Mouse (Mus musculus) cerebellum, postnatal 4 days (tissue): ENCODE results near the gene Tmc6.
"Not testable (repeated sequence)": the region's sequence is repeated elsewhere in the genome, so short reads cannot be mapped to it uniquely, and the experiment has no call there.

Experiments
- DNase-seq, 2 experiments: peaks; one replicate each; pipeline ENCODE4 v3.0.0; 2022; ENCODE audit warnings: low spot score in 2 of 2, mixed read lengths in 1 of 2

The Tmc6 gene

DNA sequence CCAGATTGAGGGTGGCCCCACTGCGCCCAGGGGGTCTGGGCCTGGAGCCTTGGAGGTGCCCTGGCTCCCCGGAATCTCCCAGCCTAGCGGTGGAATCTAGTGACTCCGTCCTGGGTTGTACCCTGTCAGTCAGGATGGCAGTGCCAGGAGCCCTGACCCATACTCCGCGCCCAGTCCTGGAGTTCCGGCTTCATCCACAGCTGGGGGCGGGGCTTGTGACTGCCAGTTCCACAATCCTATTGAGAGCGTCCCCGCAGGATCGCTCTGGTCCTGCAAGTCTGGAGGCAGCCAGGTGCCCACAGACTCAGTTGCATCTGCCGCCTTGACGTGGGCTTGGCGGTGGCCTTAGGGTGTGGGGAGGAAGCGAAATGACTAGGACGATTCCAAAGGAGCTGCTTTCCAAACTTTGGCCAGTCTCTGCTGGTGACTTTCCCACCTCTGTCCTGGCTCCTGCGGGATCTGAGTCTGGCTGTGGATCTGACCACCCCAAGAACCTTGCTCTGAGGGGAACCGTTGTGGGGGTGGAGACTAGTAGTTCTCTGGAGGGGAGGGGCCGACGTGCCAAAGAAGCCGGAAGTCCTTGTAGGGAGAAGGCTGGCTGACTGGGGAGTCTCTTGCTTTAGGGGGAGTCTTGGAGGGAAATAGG lies 28.5 kb upstream of the Tmc6 start:
- DNase-seq: peak; percentile 59 to 70

DNA sequence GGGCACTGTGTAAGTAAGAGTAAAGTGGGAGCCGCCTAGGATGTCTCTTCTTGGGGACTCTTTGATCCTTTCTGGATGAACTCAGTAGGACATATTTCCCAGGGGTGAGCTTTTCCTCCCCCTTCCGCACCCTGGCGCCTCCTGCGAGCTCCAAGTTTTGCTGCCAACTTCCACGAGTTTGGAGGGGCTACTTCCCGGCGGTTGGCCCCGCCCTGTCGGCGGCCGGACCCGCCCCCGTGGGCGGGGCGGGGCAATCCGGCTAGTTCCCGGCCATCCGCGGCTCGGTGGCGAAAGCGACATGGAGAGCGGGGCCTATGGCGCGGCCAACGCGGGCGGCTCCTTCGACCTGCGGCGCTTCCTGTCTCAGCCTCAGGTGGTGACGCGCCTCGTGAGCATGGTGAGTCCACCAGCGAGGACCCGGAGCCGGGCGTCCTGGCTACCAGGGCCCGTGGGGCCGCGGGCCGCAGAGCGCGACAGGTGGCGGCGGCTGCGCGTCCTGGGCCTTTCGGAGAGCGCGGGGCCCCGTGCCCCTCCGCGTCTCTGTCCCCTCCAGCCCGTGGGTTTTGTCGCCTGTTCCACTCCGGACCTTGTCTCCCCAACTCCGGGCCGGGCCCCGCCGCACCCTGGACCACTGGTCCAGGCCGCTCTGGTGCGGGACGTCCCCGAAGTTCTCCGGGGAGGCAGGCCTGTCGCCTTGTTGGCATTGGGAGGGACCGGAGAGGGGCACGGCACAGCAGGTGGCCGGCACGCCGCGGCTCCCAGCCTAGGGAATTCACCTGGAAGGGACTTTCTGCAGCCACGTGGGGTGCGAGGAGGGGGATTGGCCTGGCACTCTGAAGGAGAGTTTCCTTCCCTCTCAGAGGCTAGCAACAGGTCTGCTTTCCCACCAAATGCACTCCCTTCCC lies 27.7 kb upstream of the Tmc6 start, which contains the start of the genes Gm20708 and Syngr2:
Gene Gm20708 (plus strand): TSS at position 262 of the 905 bp plus-strand sequence.
Gene Syngr2 (plus strand): TSS at position 262 of the 905 bp plus-strand sequence.
- DNase-seq: peak in 1 of 2 experiments; percentile 57

DNA sequence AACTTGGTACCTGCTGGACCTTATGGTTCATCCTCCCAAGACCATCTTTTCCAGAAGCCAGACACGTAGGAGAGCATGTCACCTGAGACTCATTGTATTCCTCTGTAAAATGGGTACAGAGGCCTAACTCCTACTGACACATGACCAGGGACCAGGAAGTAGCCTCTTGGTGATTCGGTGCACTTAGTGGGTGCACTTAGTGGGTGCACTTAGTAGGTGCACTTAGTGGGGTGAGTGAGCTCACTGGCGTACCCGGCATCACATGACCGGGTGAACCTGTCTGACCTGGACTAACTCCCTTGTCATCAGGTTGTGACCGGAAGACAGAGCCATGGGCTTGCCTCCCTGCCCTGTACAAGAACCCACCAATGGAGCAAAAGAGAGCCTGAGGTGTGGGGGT lies 24.8 kb upstream of the Tmc6 start:
- DNase-seq: no peak

DNA sequence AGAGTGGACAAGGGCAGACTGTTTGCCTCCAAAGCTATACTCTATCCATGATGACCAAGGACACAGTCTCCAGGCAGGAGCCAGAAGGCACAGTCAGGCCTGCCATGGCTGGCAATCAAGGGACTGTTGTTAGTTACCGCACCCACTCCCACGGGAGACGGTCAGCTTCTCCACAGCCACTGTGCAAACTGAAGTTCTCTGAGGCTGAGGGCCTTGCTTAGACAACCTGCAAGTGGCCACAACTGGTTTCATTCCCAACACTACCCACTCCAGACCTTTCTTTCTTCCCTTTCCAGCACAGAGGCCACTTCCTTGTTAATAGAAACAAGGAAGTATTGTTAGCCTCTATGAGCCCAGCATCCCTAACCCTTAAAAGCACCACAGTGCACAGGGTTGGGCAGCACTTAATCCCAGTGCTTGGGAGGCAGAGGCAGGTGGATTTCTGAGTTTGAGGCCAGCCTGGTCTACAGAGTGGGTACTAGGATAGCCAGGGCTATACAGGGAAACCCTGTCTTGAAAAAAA lies 21.2 kb upstream of the Tmc6 start:
- no peak for DNase-seq

DNA sequence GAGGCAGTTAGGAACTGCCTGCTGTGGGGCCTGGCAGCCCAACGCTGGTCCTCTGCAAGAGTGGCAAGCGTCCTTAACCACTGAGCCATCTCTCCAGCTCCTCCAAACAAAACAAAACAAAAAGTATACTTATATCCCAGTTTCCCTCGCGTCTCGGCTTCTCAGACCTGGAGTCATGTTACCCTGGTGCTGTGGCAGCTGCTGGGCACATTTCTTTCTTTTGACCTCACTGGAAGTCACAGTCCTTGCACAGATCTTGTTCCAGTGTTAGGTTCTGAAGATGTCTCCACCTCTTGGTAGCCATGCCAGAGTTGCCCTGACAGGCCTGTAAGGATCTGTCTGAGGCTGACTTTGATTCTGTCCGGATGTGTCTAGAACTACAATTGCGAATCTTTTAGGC lies 19.7 kb upstream of the Tmc6 start:
- DNase-seq: no peak

DNA sequence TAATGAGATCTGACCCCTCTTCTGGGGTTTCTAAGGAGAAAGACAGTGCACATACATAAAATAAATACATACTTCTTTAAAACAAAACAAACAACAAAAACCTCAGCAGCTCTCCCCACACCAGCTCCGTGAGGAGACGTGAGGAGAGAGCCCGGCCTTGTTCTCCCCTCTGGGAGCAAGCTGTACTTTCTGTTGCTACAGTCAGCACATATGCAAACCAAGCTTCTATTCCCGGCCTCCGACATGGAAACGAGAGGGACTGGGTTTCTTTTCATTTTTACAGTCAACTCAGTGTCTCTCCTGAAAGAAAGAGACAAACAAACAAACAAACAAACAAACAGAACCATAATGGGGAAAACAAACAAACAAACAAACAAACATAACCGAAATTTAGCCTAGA lies 18.0 kb upstream of the Tmc6 start:
- no peak for DNase-seq

DNA sequence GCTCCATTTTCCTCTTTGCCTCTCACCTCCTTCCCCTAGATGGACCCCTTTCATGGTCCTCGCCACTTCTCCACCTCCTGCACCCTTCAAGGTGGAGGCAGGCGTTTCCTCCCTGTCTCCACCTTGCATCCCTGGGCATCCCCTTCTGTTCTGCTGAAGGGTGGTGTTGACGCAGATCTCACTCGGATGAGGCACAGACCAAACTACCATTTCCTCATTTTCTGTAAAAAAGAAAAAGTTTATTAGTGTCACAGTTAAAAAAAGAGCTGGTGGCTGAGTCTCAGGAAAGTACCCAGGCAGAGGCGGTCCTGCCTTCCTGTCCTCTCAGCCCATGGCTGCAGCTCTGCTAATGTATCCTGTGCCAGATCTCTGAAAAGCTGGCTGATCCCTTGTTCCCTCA lies 17.2 kb upstream of the Tmc6 start:
- no peak for DNase-seq

DNA sequence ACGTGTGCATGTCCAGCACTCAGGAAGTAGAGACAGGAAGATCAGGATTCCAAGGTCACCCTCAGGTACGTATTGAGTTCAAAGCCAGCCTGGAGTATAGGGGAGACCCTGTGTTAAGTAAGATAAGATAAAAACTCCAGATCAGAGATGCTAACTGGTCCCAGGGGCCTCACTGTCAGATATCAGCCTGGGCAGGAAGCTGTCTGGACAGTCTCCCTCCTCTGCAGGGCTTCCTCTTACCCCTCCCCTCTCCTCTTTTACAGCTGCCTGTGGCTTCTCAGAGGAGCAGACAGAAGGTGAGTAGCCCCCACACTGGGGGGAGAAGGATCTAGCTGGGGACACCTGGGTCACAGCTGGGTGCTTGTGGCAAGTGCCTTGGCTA lies 16.2 kb upstream of the Tmc6 start:
- no peak for DNase-seq

DNA sequence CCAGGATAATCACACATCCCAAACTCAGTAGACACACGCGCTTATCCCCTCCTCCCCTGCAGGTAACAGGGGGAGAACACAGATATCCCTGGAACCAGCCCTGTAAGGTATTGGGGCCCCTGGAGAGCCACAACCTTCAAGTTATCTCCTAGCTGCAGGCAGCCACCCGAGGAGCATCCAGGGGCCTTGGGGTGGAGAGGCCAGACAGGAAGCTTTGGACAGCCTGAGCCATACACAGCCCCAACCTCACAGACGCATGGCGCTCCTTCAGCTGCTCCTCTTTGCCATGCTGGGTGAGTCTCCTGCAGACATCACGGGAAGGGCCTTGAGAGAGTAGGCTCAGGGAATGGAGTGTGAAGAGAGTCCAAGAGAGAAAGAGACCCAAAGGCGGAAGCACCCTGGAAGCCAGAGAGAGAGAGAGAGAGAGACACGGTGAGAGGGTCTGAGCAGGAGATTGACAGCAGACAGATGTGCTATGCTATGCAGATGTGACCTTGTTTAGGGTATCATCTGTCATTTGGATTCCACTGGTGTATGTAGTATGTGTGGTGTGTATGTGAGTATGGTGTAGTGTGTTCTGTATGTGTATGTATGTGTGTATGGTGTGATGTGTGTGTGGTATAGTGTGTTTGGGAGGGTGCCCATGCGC lies 15.6 kb upstream of the Tmc6 start, which contains the start of gene 6030468B19Rik:
Gene 6030468B19Rik (plus strand): TSS at position 150 of the 649 bp plus-strand sequence.
- DNase-seq: no peak

DNA sequence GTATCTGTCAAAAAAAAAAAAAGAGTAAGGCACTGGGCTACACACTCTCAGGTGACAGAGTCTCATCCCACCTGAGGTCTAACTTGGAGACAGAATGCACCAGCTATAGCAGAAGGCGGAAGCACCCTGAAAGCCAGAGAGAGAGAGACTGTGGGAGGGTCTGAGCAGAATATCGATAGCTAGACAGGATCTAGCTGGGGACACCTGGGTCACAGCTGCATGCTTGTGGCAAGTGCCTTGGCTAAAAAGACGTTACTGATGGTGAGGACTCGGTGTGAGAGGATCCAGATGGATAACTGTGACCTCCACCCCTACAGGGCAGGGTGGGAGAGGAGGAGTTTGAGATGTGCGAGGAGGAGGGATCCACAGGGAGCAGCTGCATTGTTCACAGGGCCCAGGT lies 15.0 kb upstream of the Tmc6 start:
- DNase-seq: no peak

DNA sequence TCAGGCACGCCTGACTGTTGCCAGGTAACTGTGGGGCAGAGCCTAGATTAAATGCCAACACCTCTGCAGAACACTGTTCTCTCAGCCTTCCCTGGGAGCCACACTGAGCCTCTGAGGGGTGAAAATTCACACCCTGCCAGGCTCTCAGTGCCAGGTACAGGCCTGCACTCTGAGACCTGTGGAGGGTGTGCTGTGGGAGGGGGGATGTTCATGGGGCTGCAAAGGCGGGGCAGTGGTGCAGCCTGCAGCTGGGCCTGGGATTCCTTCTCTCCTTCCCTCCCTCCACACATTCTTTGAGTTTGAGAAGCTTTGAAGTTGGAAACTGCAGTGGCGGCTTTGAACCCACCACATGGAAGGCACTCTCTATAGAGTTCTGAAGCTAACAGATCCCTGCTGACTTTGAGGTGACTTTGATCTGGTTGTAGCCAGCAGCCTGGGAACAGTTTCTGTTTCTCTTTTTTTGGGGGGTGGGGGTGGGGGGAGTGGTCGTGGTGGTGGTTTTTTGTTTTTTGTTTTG lies 12.1 kb upstream of the Tmc6 start:
- DNase-seq: no peak

DNA sequence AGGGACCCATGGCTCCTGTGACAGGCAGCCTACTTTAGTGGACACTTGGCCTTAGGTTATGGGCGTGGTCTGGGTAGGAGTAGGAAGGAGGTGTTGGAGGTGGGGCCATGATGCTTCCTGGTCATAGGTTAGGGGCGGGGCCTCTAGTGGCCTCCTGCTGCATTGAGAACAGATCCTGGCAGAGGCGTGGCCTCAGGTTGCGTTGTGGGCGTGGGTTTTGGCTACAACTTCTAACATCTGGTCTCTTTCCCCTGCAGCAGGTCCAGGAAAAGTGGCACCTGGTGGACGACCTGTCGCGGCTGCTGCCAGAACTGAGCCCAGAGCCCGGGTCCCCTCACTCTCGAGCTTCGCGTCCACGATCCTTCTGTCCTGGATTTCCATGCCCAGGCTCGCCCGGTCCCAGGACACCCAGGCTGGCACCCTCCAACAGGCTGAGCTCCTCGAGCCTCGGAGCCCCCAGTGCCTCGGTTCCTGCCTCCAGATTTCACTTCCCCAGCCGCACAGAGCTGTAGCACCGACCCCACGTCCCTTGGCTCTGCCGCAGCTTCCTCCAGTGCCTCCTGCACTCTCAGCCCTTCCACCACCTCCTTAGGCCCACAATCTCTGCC lies 10.4 kb upstream of the Tmc6 start:
- DNase-seq: no peak

DNA sequence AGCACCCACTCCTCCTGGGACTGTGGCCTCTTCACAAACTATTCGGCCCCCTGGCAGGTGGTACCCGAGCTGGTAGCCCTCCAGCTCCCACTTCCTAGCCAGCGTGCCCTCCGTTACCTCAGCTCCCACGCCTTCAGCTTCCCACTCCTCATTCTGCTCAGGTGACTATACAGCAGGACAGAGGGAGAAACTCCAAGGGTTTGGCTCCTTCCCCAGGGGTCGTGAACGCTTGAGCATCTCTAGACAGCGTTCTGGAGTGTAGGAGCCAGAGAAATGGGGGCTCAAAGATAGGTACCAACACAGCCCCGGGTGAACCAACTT lies 9.4 kb upstream of the Tmc6 start:
- DNase-seq: no peak

DNA sequence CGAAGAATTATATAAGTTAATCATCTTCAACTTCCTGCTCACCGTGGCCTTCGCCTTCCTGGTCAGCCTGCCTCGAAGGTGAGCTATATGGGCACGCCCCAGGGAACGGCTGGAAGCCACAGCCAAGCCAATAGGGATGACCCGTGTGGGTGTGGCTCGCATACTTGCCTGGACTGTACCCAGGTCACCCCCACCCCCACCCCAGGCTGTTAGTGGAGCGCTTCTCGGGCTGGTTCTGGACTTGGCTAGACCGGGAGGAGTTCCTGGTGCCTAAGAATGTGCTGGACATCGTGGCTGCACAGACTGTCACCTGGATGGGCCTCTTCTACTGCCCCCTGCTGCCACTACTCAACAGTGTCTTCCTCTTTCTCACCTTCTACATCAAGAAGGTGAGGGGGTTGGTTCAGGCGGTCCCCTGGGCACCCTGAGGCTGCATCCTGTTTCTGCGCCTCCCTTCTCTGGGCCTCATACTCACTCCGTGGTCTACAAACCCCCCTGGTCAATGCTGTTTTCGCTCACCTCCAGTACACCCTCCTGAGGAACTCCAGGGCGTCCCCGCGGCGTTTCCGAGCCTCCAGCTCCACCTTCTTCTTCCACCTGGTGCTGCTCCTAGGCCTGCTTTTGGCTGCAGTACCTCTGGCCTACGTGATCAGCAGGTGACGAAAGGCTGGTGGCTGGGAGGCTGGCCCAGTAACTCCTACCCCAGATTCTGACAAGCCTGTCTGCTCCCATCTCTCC lies 8.9 kb upstream of the Tmc6 start:
- no peak for DNase-seq

DNA sequence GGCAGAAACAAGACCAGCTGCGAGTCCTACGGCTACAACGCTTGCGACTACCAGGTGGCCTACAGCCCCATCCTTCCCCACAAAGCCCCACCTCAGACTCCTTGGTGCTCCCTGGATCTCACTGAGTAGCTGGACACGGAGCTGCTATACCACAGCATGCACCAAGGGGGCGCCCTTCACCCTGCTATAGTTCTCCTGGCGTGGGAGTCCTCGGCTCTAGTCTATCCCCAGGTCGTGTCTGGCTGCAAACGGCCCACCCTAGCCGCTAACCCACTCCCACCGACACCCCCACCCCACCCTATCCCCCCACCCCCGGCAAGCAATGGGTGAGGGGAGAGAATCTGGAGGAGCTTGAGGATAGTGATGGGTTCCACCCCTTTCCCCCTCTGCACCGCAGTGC lies 8.3 kb upstream of the Tmc6 start:
- DNase-seq: peak in 1 of 2 experiments; percentile 69

DNA sequence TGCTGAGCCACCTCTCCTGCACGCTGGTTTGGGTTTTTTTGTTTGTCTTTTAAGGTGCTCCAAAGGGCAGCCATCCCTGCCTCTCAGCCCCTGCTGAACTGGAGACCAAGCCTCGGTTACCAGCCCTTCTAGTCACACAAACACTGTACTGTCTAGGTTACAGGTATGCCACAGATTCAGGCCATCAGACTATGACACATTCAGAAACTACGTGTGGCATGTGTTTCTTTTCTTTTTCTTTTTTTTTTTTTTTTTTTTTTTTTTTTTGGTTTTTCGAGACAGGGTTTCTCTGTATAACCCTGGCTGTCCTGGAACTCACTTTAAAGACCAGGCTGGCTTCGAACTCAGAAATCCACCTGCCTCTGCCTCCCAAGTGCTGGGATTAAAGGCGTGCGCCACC lies 6.5 kb upstream of the Tmc6 start:
- DNase-seq: not testable (repeated sequence)

DNA sequence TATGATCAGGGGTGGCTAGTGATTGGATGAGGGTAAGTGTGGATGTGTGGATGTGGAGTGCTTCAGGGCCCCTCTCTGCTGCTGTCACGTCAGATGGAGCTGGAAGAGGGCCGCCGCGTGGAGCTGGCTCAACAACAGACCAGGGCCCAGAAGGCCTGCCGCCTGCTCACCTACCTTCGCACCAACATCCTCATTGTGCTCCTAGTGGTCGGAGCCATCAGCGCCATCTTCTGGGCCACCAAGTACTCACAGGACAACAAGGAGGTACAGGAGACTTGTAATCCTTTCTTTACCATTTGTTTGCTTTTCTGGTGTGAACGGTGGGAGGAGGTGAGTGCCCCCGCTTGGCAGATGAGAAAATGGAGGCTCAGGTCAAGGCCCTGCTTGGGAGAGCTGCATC lies 4.3 kb upstream of the Tmc6 start:
- DNase-seq: peak in 1 of 2 experiments; percentile 61

DNA sequence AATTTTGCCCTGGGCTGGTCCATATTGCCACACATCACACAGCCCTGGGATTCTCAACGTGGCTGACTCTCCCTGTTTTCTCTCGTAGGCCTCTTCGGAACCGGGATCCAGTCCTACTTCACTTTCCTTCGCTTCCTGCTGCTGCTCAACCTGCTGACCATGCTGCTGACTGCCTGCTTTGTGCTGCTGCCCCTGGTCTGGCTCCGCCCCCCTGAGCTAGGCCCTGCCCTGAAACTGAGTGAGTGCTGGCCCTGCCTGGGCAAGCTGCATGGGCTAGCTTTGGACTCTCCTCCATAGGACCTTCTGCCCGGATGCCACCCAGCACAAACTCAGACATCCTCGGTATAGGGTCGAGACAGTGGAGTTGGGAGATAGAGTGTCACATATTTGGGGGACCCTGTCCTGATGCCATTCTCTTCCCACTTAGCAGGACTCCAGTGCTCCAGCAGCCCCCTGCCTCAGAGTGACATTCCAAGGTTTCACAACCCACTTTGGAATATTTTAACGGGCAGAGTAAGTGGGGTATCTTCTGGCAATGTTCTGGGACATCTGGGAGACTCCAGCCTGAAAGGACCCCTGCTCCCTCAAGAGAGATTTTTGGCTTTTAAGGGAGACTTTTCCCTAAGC lies 1.8 kb upstream of the Tmc6 start:
- no peak for DNase-seq

DNA sequence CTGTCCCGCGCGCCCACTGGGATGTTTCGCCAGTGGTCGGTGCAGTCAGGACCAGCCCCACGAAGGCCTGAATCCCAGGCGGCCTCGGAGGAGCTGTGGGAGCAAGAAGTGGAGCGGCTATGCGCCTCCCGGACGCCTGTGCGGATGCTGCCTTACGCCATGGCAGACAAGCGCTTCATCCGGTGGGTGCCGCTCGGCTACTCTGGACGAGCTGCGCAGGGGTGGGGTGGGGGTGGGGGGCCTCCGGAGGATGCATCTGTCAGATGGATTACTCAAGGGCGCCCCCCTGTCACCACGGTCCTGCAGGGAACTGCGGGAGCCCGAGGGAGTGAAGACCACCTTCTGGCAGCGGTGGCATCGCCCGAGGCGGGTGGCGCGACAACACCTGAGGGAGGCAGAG lies 1.1 kb upstream of the Tmc6 start:
- peak; percentile 54 to 74 for DNase-seq

DNA sequence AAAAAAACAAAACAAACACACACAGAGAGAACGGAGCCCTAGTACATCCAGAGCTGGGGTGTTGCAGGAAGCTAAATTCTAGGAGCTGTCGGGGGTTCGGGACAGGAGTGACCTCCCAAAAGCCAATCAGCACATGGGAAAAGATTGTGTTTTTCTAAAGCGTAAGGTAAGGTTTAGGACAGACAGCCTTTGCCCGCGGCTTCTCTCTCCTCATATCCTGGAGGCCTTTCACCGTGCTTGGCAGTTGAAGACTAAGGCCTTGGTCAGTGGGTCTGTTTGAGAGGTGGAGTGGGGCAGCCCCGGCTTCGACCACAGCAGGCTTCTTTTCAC lies 672 bp upstream of the Tmc6 start:
- DNase-seq: no peak
